Mouse (Mus musculus) c-Kit-positive CD71-negative TER-119-negative erythroid progenitor cells, embryonic 14.5 days (primary cell): ENCODE measurements at regions not wholly inside any gene's neighbourhood (a gene's known extent, or its start where the extent isn't known, plus 50 kb on each side); places are given as distances from the start of the nearest gene placed in this dataset.

Source experiments
- DNase-seq: peaks from one replicate; pipeline ENCODE4 v3.0.0-alpha.2; 2013; ENCODE audit warnings: low read depth

- no peak for DNase-seq
These were observed 279.0 kb upstream of the Gjb5 start for GRCm38 (mm10) chr4:127636934-127637333.

- DNase-seq = no peak
These were observed 277.3 kb upstream of the Gjb5 start for GRCm38 (mm10) chr4:127635262-127635661.

DNA sequence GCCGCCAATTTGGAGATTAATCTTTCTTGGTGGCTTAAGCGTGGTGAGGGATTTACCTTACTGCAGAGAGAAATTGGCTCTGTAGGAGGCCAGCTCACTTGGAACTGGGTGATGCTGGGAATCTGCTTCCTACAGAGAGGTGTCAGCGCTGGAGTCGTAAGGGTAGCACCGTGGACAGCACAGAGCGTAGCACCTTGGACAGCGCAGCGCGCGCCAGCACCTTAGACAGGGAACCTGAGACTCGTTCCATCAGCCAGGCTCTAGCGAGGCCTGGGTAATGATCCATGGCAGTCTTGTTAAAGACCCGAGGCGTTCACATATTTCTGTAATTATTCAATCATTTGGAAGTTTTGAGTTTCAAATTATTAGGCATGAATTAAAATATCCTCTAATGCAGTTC lies 261.9 kb upstream of the Gjb5 start:
- peak; percentile 2 for DNase-seq

DNA sequence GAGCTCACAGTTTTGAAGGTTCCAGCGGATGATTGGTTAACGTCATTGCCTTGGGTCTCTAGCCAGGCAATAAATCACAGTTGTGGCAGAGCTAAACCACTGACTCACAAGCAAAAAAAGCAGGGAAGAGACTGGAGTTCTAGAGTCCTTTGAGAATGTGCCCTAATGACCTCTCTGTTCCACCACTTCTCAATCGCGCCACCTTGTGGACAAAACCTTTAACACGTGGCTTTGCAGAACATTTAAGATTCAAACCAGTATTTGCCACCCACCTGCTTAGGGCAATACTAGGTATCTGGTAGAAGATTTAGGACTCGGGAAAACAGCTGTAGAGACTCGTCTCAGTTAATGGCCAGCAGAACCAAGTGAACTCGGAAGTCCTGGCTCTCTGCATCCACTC lies 254.8 kb upstream of the Gjb5 start:
- DNase-seq = peak; percentile 19

GRCm38 (mm10) chr4:127600919-127601318 lies 242.9 kb upstream of the Gjb5 start:
- no peak for DNase-seq

DNA sequence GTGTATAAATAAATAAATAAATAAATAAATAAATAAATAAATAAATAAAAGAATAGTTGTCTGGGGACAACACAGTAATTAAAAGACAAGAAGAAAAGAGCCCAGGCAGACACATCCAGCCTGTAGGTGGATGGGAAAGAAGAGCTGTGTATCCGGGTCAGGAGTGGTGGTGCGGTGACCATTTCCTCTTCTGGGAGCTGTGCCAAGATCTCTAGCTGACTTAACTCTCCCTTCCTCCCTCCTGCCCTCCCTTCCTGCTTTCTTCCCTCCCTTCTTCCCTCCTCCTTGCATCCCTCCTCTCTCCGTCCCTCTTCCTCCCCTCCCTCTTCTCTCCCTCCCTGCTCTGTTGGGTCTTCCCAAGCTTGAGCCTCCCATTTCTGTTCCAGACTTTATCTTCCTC lies 240.6 kb upstream of the Gjb5 start:
- no peak for DNase-seq

GRCm38 (mm10) chr4:127594081-127594480 lies 236.1 kb upstream of the Gjb5 start:
- DNase-seq = no peak

DNA sequence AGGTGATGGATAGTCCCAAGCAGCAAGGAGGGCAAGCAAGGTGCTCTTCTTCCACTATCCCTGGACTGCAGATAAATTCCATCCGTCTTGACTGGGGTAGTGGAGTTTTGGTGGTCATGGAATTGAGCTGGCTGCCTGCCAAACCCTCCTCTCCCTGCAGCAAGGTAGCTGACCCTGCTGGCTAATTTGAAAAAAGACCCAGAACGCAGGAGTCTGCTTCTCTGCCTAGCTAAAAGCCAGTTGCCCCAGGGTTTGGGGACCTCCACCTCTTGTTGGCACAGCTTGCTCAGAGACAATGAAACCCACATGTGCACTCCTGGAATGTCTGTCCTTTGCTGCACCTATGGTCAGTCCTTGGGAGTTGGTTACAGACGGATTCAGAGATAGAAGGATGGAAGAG lies 233.6 kb upstream of the Gjb5 start:
- DNase-seq = no peak

GRCm38 (mm10) chr4:127586822-127587221 lies 228.8 kb upstream of the Gjb5 start:
- no peak for DNase-seq

DNA sequence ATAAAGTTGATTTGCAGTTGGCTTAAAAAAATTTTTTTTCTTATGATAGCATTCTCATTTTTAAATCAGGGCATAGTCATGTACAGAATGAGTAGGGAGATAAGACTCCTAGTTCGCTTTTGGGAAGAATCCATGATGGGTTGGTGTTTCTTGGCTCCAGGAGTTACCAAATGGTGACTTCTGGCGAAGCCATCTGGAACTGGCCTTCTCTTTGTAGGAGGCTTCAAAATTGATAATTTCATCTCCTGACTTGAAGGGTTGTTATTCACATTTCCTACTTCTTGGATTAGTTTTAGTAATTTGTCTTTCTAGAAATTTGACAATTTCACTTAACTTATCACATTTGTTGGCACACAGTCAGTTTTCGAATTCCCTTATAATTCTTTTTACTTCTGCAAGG lies 218.5 kb upstream of the Gjb5 start:
- DNase-seq = no peak

DNA sequence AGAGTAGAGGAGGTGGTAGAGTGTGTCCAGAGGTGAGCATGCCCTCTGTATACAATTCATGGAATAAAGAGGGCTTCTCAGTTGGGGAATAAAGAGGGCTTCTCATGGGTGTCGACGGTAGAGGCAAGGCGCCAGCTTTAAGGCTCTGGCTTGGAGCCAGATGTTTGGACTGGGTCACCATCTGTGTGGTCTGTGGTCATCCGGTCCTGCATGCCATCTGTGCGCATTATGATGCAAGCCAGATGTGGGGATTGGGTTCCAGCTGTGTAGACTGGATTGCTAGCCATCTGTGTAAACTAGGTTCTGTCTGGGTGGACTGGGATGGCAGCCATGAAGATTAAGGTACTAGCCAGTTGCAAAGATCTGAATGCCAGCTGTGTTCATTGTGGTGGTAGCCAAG lies 204.6 kb upstream of the Gjb5 start:
- no peak for DNase-seq

GRCm38 (mm10) chr4:127558572-127558971 lies 200.6 kb upstream of the Gjb5 start:
- no peak for DNase-seq

- no peak for DNase-seq
These were observed 194.7 kb upstream of the Gjb5 start for GRCm38 (mm10) chr4:127552456-127553225.

GRCm38 (mm10) chr4:127549581-127549980 lies 191.6 kb upstream of the Gjb5 start:
- no peak for DNase-seq

DNA sequence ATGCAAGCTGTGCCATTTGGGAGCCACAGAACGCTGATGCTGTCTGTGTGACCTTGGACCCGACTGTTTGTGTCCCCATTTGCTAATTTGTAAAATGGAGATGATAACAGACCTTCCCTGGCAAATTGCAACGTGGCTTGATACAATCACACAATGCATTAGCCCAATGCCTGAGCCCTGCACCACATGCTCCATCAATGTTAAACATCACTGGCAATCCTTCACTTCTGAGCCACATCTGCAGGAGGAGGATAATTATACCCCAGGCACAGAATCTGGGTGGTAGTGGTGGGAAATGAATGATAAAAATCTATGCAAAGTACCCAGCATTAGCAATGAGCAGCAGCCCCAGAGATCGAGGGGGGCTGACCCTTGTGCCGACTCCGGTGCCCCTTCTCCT lies 191.0 kb upstream of the Gjb5 start:
- no peak for DNase-seq

DNA sequence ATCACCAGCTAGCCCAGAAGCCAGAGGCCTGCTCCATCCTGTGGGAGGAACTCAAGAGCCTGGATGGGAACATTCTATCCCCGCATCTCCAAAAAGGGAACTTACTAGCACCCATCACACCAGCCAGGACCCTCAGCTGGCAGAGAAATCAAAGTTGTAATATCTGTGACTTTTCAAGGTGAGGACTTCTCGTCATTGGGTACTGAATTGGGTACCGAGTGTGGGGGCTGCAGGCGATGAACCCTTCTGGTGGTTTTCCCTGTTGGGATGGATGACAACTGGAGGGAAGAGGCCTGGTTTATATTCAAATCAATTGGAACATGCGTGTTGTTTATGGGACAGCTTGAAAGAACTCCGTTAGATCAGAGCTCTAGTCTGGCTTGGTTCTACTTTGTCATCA lies 187.1 kb upstream of the Gjb5 start:
- no peak for DNase-seq

- no peak for DNase-seq
These were observed 185.3 kb upstream of the Gjb5 start for GRCm38 (mm10) chr4:127543276-127543675.

DNA sequence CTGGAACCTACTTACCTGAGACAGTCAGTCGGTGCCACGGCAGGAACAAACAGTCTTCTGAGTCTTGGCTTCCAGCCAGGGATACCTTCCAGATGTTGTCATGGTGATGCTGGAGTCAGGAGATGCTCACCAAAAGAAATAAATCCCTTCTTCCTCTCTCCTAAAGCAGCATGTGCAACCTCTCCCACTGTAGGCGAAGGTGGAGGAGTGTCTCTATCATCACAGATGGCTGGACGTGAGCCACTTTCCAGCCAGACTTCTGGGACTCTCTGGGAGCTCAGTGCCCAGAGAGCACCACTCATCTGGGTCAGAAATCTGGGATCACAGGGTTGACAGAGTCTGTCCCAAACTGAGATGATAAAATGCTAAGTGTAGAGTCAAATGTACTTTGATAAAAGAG lies 184.8 kb upstream of the Gjb5 start:
- DNase-seq = no peak

DNA sequence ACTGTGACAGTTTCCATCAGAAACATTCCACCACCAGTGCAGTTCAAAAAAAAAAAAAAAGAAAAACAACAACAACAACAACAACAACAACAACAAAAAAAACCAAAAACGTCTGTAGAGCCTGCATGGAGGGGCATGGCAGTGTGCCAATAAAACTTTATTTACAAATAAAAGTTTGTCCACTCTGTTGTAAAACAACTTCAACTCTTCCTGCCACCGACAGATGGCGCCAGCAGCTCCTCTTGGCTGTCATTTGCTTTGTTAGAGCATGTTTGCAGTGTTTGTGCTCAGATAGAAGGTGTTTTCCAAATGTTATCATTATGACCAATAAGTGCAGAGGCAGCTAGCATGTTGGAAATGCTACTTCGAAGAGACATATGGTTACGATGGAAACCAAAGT lies 179.0 kb upstream of the Gjb5 start:
- no peak for DNase-seq

GRCm38 (mm10) chr4:127535630-127536029 lies 177.6 kb upstream of the Gjb5 start:
- no peak for DNase-seq

- no peak for DNase-seq
These were observed 176.4 kb upstream of the Gjb5 start for GRCm38 (mm10) chr4:127534411-127534810.

DNA sequence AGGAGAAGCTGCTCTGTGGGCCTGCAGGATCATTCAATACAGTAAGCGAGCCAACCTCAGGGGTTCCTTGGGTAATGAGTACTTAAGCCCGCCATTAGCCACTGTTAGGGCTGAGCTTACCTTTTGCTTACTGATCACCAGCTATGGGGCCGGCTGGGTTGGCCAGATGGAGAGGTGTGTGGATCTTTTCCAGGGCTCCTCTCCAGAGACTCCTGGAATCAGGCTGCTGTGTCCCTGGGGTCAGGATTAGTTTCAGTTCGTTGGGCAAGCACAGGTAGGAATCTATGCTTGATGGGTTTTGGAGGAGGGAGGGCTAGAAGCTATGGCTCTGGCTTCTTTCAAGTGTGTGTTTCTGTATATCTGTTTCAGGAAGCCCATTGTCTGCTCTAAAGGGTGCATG lies 175.7 kb upstream of the Gjb5 start:
- no peak for DNase-seq

DNA sequence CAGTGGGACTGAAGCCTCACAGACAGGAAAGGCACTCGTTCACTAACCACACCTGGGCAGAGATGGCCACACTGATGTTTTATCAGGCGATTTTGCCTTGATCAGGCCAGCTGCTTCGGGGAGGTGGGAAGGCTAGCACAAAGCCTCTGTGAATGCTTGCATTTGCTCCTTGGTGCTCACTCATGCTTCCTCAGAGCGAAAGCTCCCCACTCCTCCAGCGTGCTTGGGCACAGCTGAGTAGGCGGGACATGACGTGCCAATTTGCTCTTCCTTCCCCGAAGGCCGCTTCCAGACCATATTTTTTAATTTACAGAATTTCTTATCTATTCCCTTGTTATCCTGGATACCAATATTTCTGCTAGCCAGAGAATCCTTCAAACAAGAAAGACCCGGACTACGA lies 172.8 kb upstream of the Gjb5 start:
- DNase-seq = no peak

GRCm38 (mm10) chr4:127522151-127522550 lies 164.2 kb upstream of the Gjb5 start:
- no peak for DNase-seq
